Mouse (Mus musculus): ENCODE data around the gene Cfap43. TPM values are rescaled to one million over a fixed set of nuclear protein-coding genes. Genes with fewer than 3 reads are reported as not detected.

The Cfap43 gene
- polyA plus RNA-seq (2014; fragmentation: Illumina TruSeq; extraction: RNeasy Lipid Tissue Mini Kit (QIAGEN cat#74804); ENCODE audit: low replicate concordance) = 0.48 TPM

DNA sequence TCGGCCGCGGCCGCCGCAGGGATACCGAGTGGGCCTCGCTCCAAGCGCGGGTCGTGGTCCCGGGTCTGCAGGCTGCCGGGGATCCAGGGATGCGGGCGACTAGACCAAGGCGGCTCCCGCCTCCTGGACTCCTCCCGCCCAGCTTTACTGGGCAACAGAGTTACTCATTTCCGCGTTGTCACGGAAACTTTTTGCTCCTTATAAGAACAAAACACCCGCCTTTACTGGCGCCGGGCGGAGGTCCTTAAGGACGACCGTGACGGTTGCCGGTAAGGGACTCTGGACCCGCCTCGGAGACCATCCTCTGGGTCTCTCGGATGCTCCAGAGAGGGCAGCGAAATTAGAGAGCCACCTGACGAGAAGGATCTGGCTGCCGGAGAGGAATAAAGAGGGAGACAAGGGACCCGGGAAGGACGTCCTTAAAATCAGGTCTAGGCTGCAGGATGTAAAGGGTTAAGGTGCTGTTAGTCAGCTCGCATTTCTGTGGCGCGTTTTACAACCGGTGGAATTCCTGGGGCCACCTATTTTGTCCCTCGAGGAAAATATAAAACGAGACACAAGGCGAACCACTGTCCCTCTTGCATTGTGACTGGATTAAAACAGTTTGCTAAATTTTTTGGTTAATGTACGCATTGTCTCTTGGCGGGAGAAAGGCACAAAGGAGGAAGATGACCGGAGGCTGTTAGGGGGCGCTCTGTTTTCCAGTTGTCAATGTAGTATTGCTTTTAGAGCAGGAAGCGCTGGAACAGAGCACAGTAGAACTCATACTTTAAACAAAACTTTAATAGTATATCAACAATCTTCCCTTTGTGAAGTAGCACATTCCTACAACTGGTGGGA is at the start of gene Cfap43, which contains the start of gene Itprip:
TSS of gene Cfap43 (minus strand) at position 162 of the 840 bp plus-strand sequence.
TSS of gene Itprip (minus strand) at position 174 of the 840 bp plus-strand sequence.

DNA sequence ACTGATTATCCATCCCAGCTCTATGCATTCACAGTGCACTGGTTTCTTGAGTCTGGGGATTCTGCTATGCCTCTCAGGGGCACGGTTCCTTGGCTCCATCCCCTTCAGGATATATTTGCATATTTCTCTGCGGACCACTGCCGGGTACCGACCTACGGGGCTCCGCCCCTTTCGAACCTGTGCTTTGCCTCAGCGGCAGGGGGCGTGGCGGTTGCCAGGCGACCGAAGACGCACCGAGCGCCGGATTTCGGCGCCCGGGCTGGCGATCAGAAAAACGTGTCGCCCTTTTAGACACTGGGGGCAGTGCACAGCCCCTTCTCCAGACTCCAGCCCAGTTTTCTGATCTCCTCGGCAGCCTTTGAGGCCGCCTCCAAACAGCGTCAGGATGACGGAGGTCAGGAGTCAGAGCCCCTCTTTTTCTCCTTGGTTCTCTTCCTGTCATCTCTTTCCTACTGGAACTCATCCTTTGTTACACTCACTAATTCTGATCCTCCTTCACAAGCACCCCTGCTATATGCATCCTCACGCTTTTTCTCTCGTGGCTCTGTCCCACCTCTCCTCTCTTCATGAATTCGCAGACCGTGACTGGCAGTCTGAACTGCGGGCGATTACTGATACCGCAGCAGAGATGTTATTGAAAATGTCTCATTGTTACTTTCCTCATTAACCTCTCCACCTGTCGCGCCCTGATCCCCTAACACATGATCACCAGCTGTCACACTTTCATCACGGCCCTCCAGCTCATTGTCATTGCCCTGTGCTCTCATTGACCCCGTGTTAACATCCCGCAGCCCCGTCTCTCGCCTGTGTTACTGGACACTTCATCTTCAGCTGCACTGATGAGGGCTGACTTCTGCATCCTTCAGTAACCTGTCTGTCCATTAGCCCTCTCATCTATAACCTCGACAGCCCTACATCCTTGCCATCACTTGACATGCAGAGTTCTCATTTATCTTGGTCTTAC is 18.6 kb upstream of the Cfap43 start, which contains the start of gene Cfap58:
TSS of gene Cfap58 (plus strand) at position 233 of the 964 bp plus-strand sequence.

DNA sequence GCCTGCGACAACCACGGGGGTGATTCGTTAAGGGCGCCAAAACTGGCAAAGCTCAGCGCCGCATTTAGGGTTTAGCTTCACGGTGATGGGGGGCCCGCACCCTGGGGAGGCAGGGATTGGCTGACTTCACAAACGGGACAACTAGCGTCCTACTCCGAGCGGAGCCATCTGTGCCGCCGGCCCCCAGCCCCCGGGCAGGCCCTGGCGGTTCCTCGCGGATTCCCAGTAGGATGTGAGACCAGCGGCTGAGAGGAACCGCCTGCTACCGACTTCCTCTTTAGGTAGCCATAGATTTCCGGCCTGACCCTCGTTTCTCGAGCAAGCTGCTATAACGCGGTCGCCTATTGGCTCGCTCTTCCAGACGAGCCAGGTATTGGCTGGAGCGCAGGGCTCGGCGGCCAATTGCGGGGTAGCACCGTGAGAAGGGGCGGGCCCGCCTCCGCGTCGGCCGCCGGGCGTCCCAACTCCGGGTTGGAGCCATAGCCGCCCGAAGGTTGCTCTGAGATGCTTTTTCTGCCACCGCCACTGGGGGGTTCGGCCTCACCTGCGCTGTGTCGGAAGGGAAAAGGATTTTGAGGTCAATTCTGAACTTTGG is 53.6 kb downstream of the Cfap43 start, which contains the start of gene Gsto2:
TSS of gene Gsto2 (plus strand) at position 182 of the 595 bp plus-strand sequence.

DNA sequence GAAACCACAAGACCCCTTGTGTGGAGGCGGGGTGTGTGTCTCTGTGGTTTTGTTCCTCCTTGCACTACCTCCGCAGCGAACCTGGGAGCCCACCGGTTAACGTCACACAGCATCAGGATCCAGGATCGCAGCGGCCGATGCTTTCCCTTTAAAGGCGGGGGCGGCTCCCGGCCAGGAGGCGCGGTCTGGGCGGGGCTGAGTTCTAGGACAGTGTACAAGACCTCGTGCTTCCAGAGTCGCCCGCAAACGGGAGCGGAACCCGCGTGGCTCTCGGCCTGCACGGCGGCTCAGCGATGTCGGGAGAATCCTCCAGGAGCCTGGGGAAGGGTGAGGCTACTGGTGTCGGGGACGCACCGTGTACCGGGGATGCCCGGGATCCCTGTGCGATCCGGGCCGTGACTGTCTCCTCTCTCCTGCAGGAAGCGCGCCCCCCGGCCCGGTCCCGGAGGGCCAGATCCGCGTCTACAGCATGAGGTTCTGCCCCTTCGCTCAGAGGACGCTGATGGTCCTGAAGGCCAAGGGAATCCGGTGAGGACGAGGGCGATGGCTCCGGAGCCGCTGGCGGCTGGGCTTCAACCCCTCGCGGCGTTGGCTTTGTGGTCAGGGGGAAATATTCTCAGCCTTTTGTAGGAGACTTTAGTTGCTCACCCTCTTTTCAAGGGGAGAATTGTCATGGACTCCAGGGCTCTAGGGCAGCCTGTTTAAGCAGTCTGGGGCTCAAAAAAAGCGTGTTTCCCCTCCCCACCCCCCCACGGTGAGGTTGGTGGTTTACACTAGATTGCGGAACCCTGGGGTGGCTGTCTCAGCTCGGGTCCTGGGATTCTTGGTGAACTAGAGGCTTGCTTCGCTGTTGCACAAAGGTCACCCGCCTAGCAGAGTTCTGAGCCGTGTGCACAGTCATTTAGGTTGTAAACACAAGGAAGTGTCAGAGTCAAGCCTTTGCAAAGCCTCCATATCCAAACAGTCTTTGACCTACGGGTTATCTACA is 64.0 kb downstream of the Cfap43 start, which contains the start of gene Gsto1:
TSS of gene Gsto1 (plus strand) at position 175 of the 988 bp plus-strand sequence.

DNA sequence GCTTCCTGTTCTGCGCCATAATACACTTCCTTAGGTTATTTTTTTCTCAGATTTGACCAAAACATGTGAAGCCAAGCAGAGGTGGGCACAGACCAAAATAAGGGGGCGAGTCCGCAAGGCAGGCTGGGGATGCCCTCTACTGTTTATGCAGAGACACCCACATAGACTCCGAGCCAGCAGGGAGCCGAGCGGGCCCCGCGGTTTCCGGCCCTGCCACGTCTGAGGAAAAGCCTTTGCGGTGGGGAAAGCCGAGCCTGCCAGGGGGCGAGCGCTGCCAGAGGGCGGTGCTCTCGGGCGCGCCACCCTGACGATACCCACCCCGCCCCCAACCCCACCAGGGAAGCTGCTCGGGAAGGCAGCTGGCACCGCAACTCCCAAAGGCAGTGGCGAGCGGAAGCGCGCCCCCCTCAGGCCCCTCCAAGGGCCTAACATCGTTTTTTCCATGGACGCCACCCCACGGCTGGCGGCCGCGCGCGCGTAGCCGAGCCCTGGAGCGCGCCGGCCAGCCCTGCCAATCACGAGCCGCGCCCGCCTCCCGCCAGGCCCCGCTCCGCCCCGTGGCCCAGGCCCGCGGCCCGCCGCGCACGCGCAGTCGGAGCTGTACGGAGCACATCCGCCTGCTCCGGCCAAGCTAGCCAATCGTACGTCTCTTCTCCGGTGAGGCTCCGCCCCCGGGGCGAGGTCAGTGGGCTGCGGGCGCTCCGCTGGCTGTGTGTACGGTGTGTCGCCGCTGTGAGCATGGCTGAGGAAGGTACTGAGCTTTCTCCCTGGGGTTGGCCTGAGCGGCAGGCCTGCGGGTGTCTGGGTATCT is 187.8 kb downstream of the Cfap43 start, which contains the start of gene Sfr1:
TSS of gene Sfr1 (plus strand) at position 612 of the 811 bp plus-strand sequence.

DNA sequence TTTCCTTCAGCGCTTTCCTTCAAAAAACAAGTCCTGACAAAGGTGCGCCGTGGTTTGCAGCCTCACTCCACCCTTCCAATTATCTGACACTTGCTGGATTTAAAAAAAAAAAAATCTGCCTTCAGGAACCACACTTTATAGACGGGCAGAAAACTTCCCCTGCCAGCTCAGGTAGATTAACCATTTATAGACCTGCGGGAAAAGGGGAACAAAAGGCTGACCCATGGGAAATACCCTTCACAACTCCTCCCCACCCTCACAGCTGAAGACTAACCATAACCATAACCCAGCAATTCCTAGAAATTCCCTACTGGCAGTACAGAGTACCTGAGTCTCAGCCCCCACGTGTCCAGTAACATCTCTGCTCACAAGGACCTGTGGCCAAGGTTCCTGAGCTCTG is 227.1 kb downstream of the Cfap43 start, which contains the start of gene Col17a1:
TSS of gene Col17a1 (minus strand) at position 101 of the 400 bp plus-strand sequence.

Other genes starting within 250 kb of the Cfap43 start
- 0.07 TPM for gene Col17a1, start 227.2 kb downstream of the Cfap43 start, polyA plus RNA-seq (2014; fragmentation: Illumina TruSeq; extraction: RNeasy Lipid Tissue Mini Kit (QIAGEN cat#74804); ENCODE audit: low replicate concordance)
- 164 TPM for gene Sfr1, start 187.6 kb downstream of the Cfap43 start, polyA plus RNA-seq (2014; fragmentation: Illumina TruSeq; extraction: RNeasy Lipid Tissue Mini Kit (QIAGEN cat#74804); ENCODE audit: low replicate concordance)
- 968 TPM for gene Gsto1, start 64.3 kb downstream of the Cfap43 start, polyA plus RNA-seq (2014; fragmentation: Illumina TruSeq; extraction: RNeasy Lipid Tissue Mini Kit (QIAGEN cat#74804); ENCODE audit: low replicate concordance)
- gene Gsto2, start 53.8 kb downstream of the Cfap43 start, polyA plus RNA-seq (2014; fragmentation: Illumina TruSeq; extraction: RNeasy Lipid Tissue Mini Kit (QIAGEN cat#74804); ENCODE audit: low replicate concordance) = not detected
- not detected for gene Itprip, start within 50 bp of the Cfap43 start, polyA plus RNA-seq (2014; fragmentation: Illumina TruSeq; extraction: RNeasy Lipid Tissue Mini Kit (QIAGEN cat#74804); ENCODE audit: low replicate concordance)
- not detected for gene Cfap58, start 18.4 kb upstream of the Cfap43 start, polyA plus RNA-seq (2014; fragmentation: Illumina TruSeq; extraction: RNeasy Lipid Tissue Mini Kit (QIAGEN cat#74804); ENCODE audit: low replicate concordance)

All from small intestine, adult 10 weeks (tissue).